Mouse (Mus musculus): ENCODE results near the gene Psmd8.

DNA sequence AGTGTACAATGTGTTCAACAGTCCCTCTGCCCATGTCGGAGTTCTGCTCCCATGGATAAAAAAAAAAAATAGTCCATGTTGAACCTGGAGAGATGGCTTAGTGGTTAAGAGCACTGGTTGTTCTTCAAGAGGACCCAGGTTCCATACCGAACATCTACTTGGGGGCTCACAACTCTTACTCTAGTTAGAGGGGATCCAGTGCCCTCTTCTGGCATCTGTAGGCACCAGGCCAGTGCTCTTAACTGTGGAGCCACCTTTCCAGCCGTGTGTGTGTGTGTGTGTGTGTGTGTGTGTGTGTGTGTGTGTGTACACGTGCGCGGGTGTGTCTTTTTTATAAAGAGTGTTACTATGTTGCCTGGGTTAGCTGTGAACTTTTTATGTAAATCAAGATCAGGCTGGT is 22.1 kb upstream of the Psmd8 start:
- TF ChIP-seq CTCF (IDR thresholded peaks at IDR 0.05; ENCODE audit: borderline replicate concordance, control insufficient read depth, extremely low read depth, insufficient read depth, low read length, poor library complexity): no peak
- no peak for TF ChIP-seq POLR2A (IDR thresholded peaks at IDR 0.05; ENCODE audit: control insufficient read depth, extremely low read depth, insufficient read depth, low read length, poor library complexity)

Measured in thymus, adult 2 months (tissue).